Mouse (Mus musculus) testis, adult 2 months (tissue): ENCODE data around the gene Cep57l1.

Experiments used
- CTCF ChIP-seq: fragments of 200-500 bp; IDR thresholded peaks from 2 replicates; pipeline ENCODE4 v1.5.1; 2012; ENCODE audit warnings: low read depth, mild to moderate bottlenecking, inconsistent platforms, low read length, moderate library complexity; ENCODE audit not compliant: control insufficient read depth, insufficient read depth, insufficient replicate concordance
- POLR2A ChIP-seq: fragments of 200-500 bp; IDR thresholded peaks from 2 replicates; pipeline ENCODE4 v1.6.1; 2012; ENCODE audit warnings: low read depth, mild to moderate bottlenecking, inconsistent platforms, low read length, moderate library complexity; ENCODE audit not compliant: control insufficient read depth

DNA sequence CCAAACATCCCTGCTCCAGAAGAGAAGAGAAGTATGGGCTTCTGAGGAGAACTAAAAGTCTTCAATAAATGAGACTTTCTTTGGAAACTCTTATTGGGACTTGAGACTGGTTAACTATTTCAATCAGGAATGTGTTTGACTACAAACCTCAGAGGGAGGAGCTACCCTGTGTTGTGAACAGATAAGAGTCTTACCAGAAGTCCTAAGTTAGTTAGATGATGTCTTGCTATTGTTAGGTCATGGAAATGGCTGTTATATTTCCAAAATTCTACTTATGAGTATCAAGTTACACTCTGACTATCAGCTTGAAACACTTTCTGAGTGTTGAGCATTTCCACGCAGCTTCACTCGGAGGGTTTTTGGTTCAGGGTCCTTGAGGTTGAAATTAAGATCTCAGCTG, 39.0 kb upstream of the Cep57l1 start:
- TF ChIP-seq CTCF (no peak), POLR2A (no peak)
